Mouse (Mus musculus): ENCODE data around the gene S100pbp. TPM values are rescaled to one million over a fixed set of nuclear protein-coding genes. Genes with fewer than 3 reads are reported as not detected.

Gene S100pbp
- total RNA-seq (2023) = 10 to 100 TPM; 12.1 to 12.9 TPM

GRCm38 (mm10) chr4:129189542-129190519 lies at the start of gene S100pbp, which contains the start of gene Yars:
Gene S100pbp, minus strand, starts transcription at chr4:129189727.
Gene Yars, plus strand, starts transcription at chr4:129189760.

GRCm38 (mm10) chr4:129136579-129137391 lies 52.7 kb downstream of the S100pbp start, which contains the start of gene Fndc5:
Gene Fndc5, plus strand, starts transcription at chr4:129136999.

GRCm38 (mm10) chr4:129121569-129122086 lies 67.9 kb downstream of the S100pbp start, which contains the start of gene Hpca:
Gene Hpca, minus strand, starts transcription at chr4:129122036.

GRCm38 (mm10) chr4:129105356-129105755 lies 84.2 kb downstream of the S100pbp start, which contains the start of gene Tmem54:
Gene Tmem54, plus strand, starts transcription at chr4:129105548.

Other genes with a start within 250 kb of the S100pbp start
- gene Azin2, start 227.3 kb downstream of the S100pbp start, total RNA-seq (2023) = under 1 TPM; 0.46 to 0.49 TPM
- gene Ak2, start 197.8 kb downstream of the S100pbp start, total RNA-seq (2023) = 100 to 1,000 TPM; 106 to 111 TPM
- 10 to 100 TPM; 79.7 to 84.0 TPM for gene Rnf19b, start 131.5 kb downstream of the S100pbp start, total RNA-seq (2023)
- gene Tmem54, start 84.2 kb downstream of the S100pbp start, total RNA-seq (2023) = not detected
- gene Hpca, start 67.7 kb downstream of the S100pbp start, total RNA-seq (2023) = not detected
- gene Fndc5, start 52.7 kb downstream of the S100pbp start, total RNA-seq (2023) = not detected
- 10 to 100 TPM; 21.6 to 25.2 TPM for gene Yars, start within 50 bp of the S100pbp start, total RNA-seq (2023)
- not detected for gene C77080, start 71.7 kb upstream of the S100pbp start, total RNA-seq (2023)
- not detected for gene Sync, start 97.9 kb upstream of the S100pbp start, total RNA-seq (2023)
- 100 to 1,000 TPM; 110 to 145 TPM for gene Rbbp4, start 145.6 kb upstream of the S100pbp start, total RNA-seq (2023)
- 10 to 100 TPM; 23.7 to 24.7 TPM for gene Zbtb8os, start 146.0 kb upstream of the S100pbp start, total RNA-seq (2023)
- gene Zbtb8a, start 188.4 kb upstream of the S100pbp start, total RNA-seq (2023) = 1 to 10 TPM in 1 of 2 experiments, under 1 TPM in 1; 0.73 to 1.4 TPM